Mouse (Mus musculus) embryonic fibroblast, embryonic 13.5 days (primary cell): ENCODE data around the gene Zfp383.

Experiments
- CTCF ChIP-seq: IDR thresholded peaks from 2 replicates; pipeline ENCODE4 v1.5.1; 2011; ENCODE audit warnings: mild to moderate bottlenecking, control low read depth, low read length, moderate library complexity, borderline replicate concordance; ENCODE audit not compliant: insufficient read depth
- POLR2A ChIP-seq: IDR thresholded peaks from 2 replicates; pipeline ENCODE4 v1.6.1; 2011; ENCODE audit warnings: low read depth, mild to moderate bottlenecking, control low read depth, low read length, moderate library complexity

GRCm38 (mm10) chr7:29922780-29923179, 14.8 kb downstream of the Zfp383 start:
- TF ChIP-seq CTCF = no peak
- no peak for TF ChIP-seq POLR2A
